Mouse (Mus musculus): ENCODE measurements around the gene Dpf3. TPM values are rescaled to one million over a fixed set of nuclear protein-coding genes. Genes with fewer than 3 reads are reported as not detected.

The Dpf3 gene
- polyA plus RNA-seq, 1 experiment, result 0.52 TPM

GRCm38 (mm10) chr12:83337776-83338149 is 149.8 kb downstream of the Dpf3 start:
- TF ChIP-seq MYOG (IDR thresholded peaks at IDR 0.05; ENCODE audit: control insufficient read depth in 1 of 3, insufficient read depth in 1 of 3, insufficient read length in 2 of 3, low read depth in 2 of 3), result no peak
- TF ChIP-seq TCF3 (IDR thresholded peaks at IDR 0.05; ENCODE audit: insufficient read length, low read depth), result no peak
- no peak for TF ChIP-seq TCF12 (IDR thresholded peaks at IDR 0.05; ENCODE audit: insufficient read depth, poor library complexity, severe bottlenecking)
- no peak for TF ChIP-seq E2F4 (IDR thresholded peaks at IDR 0.05; ENCODE audit: insufficient read depth)
- no peak for TF ChIP-seq POLR2A (IDR thresholded peaks at IDR 0.05; ENCODE audit: insufficient read length, low read depth)
- TF ChIP-seq MAX (IDR thresholded peaks at IDR 0.05; ENCODE audit: low read depth), result no peak
- no peak for TF ChIP-seq POLR2AphosphoS2 (IDR thresholded peaks at IDR 0.05; ENCODE audit: insufficient read length, low read depth)
- TF ChIP-seq USF1 (IDR thresholded peaks at IDR 0.05; ENCODE audit: low read depth), result no peak
- no peak for TF ChIP-seq MYOD1 (IDR thresholded peaks at IDR 0.05; ENCODE audit: control insufficient read depth in 1 of 3, insufficient read length in 2 of 3, low read depth in 2 of 3)
- no peak for TF ChIP-seq REST (IDR thresholded peaks at IDR 0.05; ENCODE audit: insufficient read depth, insufficient read length)
- Histone ChIP-seq H3K79me2 (ENCODE audit: control insufficient read depth, insufficient read depth) (no peaks in the 10 kb centered on the region), H3K4me2 (ENCODE audit: low read depth) (no peak overlapping the region), H3K4me3 (no peak overlapping the region), H3K27me3 (ENCODE audit: control insufficient read depth, insufficient read depth, insufficient read length) (no peaks in the 10 kb centered on the region), H3ac (ENCODE audit: control insufficient read depth, insufficient read length) (no peak overlapping the region), H3K36me3 (ENCODE audit: control insufficient read depth, insufficient read depth) (no peaks in the 10 kb centered on the region)

- H3K4me3 ChIP-seq, result no peak overlapping the region
- no peak overlapping the region for H3K4me2 ChIP-seq (ENCODE audit: low read depth)
- no peaks in the 10 kb centered on the region for H3K27me3 ChIP-seq (ENCODE audit: control insufficient read depth, insufficient read depth, insufficient read length)
- no peak for TF ChIP-seq E2F4 (IDR thresholded peaks at IDR 0.05; ENCODE audit: insufficient read depth)
- TF ChIP-seq REST (IDR thresholded peaks at IDR 0.05; ENCODE audit: insufficient read depth, insufficient read length), result no peak
- no peak for TF ChIP-seq TCF3 (IDR thresholded peaks at IDR 0.05; ENCODE audit: insufficient read length, low read depth)
- no peak for TF ChIP-seq POLR2A (IDR thresholded peaks at IDR 0.05; ENCODE audit: insufficient read length, low read depth)
- TF ChIP-seq USF1 (IDR thresholded peaks at IDR 0.05; ENCODE audit: low read depth), result no peak
- TF ChIP-seq POLR2AphosphoS2 (IDR thresholded peaks at IDR 0.05; ENCODE audit: insufficient read length, low read depth), result no peak
- TF ChIP-seq MYOG (IDR thresholded peaks at IDR 0.05; ENCODE audit: control insufficient read depth in 1 of 3, insufficient read depth in 1 of 3, insufficient read length in 2 of 3, low read depth in 2 of 3), result no peak
- TF ChIP-seq CEBPB (IDR thresholded peaks at IDR 0.05; ENCODE audit: insufficient read depth, poor library complexity, severe bottlenecking), result no peak
- TF ChIP-seq MYOD1 (IDR thresholded peaks at IDR 0.05; ENCODE audit: control insufficient read depth in 1 of 3, insufficient read length in 2 of 3, low read depth in 2 of 3), result no peak
- no peak for TF ChIP-seq TCF12 (IDR thresholded peaks at IDR 0.05; ENCODE audit: insufficient read depth, poor library complexity, severe bottlenecking)
- TF ChIP-seq MAX (IDR thresholded peaks at IDR 0.05; ENCODE audit: low read depth), result no peak
- no peak for TF ChIP-seq SRF (IDR thresholded peaks at IDR 0.05; ENCODE audit: control insufficient read depth, insufficient read length, low read depth)
- no peaks in the 10 kb centered on the region for H3K36me3 ChIP-seq (ENCODE audit: control insufficient read depth, insufficient read depth)
- H3K79me2 ChIP-seq (ENCODE audit: control insufficient read depth, insufficient read depth), result no peaks in the 10 kb centered on the region
- H3ac ChIP-seq (ENCODE audit: control insufficient read depth, insufficient read length), result no peak overlapping the region
These were observed 150.3 kb downstream of the Dpf3 start for GRCm38 (mm10) chr12:83337077-83337775.

GRCm38 (mm10) chr12:83330056-83330455 is 157.5 kb downstream of the Dpf3 start:
- Histone ChIP-seq H3K4me2 (ENCODE audit: low read depth) (no peak overlapping the region), H3K4me3 (no peak overlapping the region), H3ac (ENCODE audit: control insufficient read depth, insufficient read length) (no peak overlapping the region), H3K27me3 (ENCODE audit: control insufficient read depth, insufficient read depth, insufficient read length) (no peaks in the 10 kb centered on the region), H3K79me2 (ENCODE audit: control insufficient read depth, insufficient read depth) (no peaks in the 10 kb centered on the region), H3K36me3 (ENCODE audit: control insufficient read depth, insufficient read depth) (no peaks in the 10 kb centered on the region)
- TF ChIP-seq TCF12 (IDR thresholded peaks at IDR 0.05; ENCODE audit: insufficient read depth, poor library complexity, severe bottlenecking), result no peak
- no peak for TF ChIP-seq MYOG (IDR thresholded peaks at IDR 0.05; ENCODE audit: control insufficient read depth in 1 of 3, insufficient read depth in 1 of 3, insufficient read length in 2 of 3, low read depth in 2 of 3)
- no peak for TF ChIP-seq USF1 (IDR thresholded peaks at IDR 0.05; ENCODE audit: low read depth)
- no peak for TF ChIP-seq MAX (IDR thresholded peaks at IDR 0.05; ENCODE audit: low read depth)

GRCm38 (mm10) chr12:83328899-83329298 is 158.6 kb downstream of the Dpf3 start:
- TF ChIP-seq SRF (IDR thresholded peaks at IDR 0.05; ENCODE audit: control insufficient read depth, insufficient read length, low read depth), result no peak
- TF ChIP-seq CEBPB (IDR thresholded peaks at IDR 0.05; ENCODE audit: insufficient read depth, poor library complexity, severe bottlenecking), result peak; percentile 43; the same call in 1 of the 2 replicates
- peak; percentile 33 for TF ChIP-seq REST (IDR thresholded peaks at IDR 0.05; ENCODE audit: insufficient read depth, insufficient read length)
- Histone ChIP-seq H3K27me3 (ENCODE audit: control insufficient read depth, insufficient read depth, insufficient read length) (no peaks in the 10 kb centered on the region), H3K4me3 (no peak overlapping the region), H3ac (ENCODE audit: control insufficient read depth, insufficient read length) (no peak overlapping the region), H3K36me3 (ENCODE audit: control insufficient read depth, insufficient read depth) (no peaks in the 10 kb centered on the region), H3K4me2 (ENCODE audit: low read depth) (no peak overlapping the region), H3K79me2 (ENCODE audit: control insufficient read depth, insufficient read depth) (no peaks in the 10 kb centered on the region)

- H3ac ChIP-seq (ENCODE audit: control insufficient read depth, insufficient read length), result no peak overlapping the region
- H3K36me3 ChIP-seq (ENCODE audit: control insufficient read depth, insufficient read depth), result no peaks in the 10 kb centered on the region
- H3K27me3 ChIP-seq (ENCODE audit: control insufficient read depth, insufficient read depth, insufficient read length), result no peaks in the 10 kb centered on the region
- H3K4me2 ChIP-seq (ENCODE audit: low read depth), result no peak overlapping the region
- no peaks in the 10 kb centered on the region for H3K79me2 ChIP-seq (ENCODE audit: control insufficient read depth, insufficient read depth)
- H3K4me3 ChIP-seq, result no peak overlapping the region
- no peak for TF ChIP-seq MYOD1 (IDR thresholded peaks at IDR 0.05; ENCODE audit: control insufficient read depth in 1 of 3, insufficient read length in 2 of 3, low read depth in 2 of 3)
- no peak for TF ChIP-seq E2F4 (IDR thresholded peaks at IDR 0.05; ENCODE audit: insufficient read depth)
- no peak for TF ChIP-seq POLR2A (IDR thresholded peaks at IDR 0.05; ENCODE audit: insufficient read length, low read depth)
- TF ChIP-seq TCF12 (IDR thresholded peaks at IDR 0.05; ENCODE audit: insufficient read depth, poor library complexity, severe bottlenecking), result no peak
- TF ChIP-seq REST (IDR thresholded peaks at IDR 0.05; ENCODE audit: insufficient read depth, insufficient read length), result no peak
- no peak for TF ChIP-seq TCF3 (IDR thresholded peaks at IDR 0.05; ENCODE audit: insufficient read length, low read depth)
- no peak for TF ChIP-seq MAX (IDR thresholded peaks at IDR 0.05; ENCODE audit: low read depth)
- no peak for TF ChIP-seq MYOG (IDR thresholded peaks at IDR 0.05; ENCODE audit: control insufficient read depth in 1 of 3, insufficient read depth in 1 of 3, insufficient read length in 2 of 3, low read depth in 2 of 3)
- no peak for TF ChIP-seq POLR2AphosphoS2 (IDR thresholded peaks at IDR 0.05; ENCODE audit: insufficient read length, low read depth)
- TF ChIP-seq CEBPB (IDR thresholded peaks at IDR 0.05; ENCODE audit: insufficient read depth, poor library complexity, severe bottlenecking), result no peak
- TF ChIP-seq USF1 (IDR thresholded peaks at IDR 0.05; ENCODE audit: low read depth), result no peak
These were observed 159.0 kb downstream of the Dpf3 start for GRCm38 (mm10) chr12:83328491-83328890.
